Mouse (Mus musculus): ENCODE measurements around the gene Kcnh4.

- no peak for TF ChIP-seq POLR2A (IDR thresholded peaks at IDR 0.05; ENCODE audit: low read depth, low read length)
- TF ChIP-seq CTCF (IDR thresholded peaks at IDR 0.05; ENCODE audit: extremely low read depth, insufficient read depth, insufficient read length, insufficient replicate concordance) = no peak
Measured at GRCm38 (mm10) chr11:100749469-100749868, 10.3 kb downstream of the Kcnh4 start.

All from spleen, adult 2 months (tissue).